Mouse (Mus musculus) small intestine, adult 2 months (tissue): ENCODE data around the gene C5ar1. TPM values are rescaled to one million over a fixed set of nuclear protein-coding genes. Genes with fewer than 3 reads are reported as not detected.

ENCODE experiments used
- H3K27ac ChIP-seq: fragments of 200-500 bp; 2 replicates; pipeline ENCODE4 v1.5.1; 2012; ENCODE audit warnings: low read depth, low read length, control low read depth, inconsistent platforms; ENCODE audit not compliant: insufficient read depth
- H3K27me3 ChIP-seq: fragments of 200-500 bp; 2 replicates; pipeline ENCODE4 v1.6.1; 2012; ENCODE audit warnings: mild to moderate bottlenecking, moderate library complexity, low read length, inconsistent platforms; ENCODE audit not compliant: control insufficient read depth, insufficient read depth
- H3K36me3 ChIP-seq: fragments of 200-500 bp; 2 replicates; pipeline ENCODE4 v1.6.1; 2012; ENCODE audit warnings: mild to moderate bottlenecking, low read length, control low read depth, inconsistent platforms; ENCODE audit not compliant: control insufficient read depth, insufficient read depth
- H3K4me1 ChIP-seq: fragments of 200-500 bp; 2 replicates; pipeline ENCODE4 v1.6.1; 2012; ENCODE audit warnings: low read length, inconsistent platforms, mixed read lengths; ENCODE audit not compliant: control insufficient read depth, insufficient read depth, insufficient read length
- H3K4me3 ChIP-seq: fragments of 200-500 bp; 2 replicates; pipeline ENCODE4 v1.5.1; 2012; ENCODE audit warnings: low read depth, mild to moderate bottlenecking, control low read depth, inconsistent platforms, low read length, moderate library complexity
- CTCF ChIP-seq: fragments of 200-500 bp; IDR thresholded peaks from 2 replicates; pipeline ENCODE4 v1.5.1; 2012; ENCODE audit warnings: low read depth, mild to moderate bottlenecking, control low read depth, inconsistent platforms, low read length, moderate library complexity, mixed read lengths; ENCODE audit not compliant: insufficient replicate concordance, insufficient read length; ENCODE audit errors: extremely low read depth
- POLR2A ChIP-seq: fragments of 200-500 bp; IDR thresholded peaks from 2 replicates; pipeline ENCODE4 v1.6.1; 2012; ENCODE audit warnings: low read depth, mild to moderate bottlenecking, control low read depth, inconsistent platforms, low read length, moderate library complexity
- WGBS: fragments of 180-500 bp; shearing (Covaris S2); methylation state at CpG from one replicate; pipeline ENCODE4 v1.1.7; 2018; 5-methylcytosine and 5-hydroxymethylcytosine counted together
- polyA plus RNA-seq: library from polyadenylated mRNA; depleted of rRNA; stranded (reverse); fragments of >200 nt; gene quantifications from 2 replicates; pipeline ENCODE4 v1.2.3, GENCODE M21; 2012

The C5ar1 gene
- polyA plus RNA-seq, 1 experiment, result 5.7 TPM

- WGBS, result 50% methylated on average over 5 of the region's 5 CpGs
- TF ChIP-seq CTCF (no peak), POLR2A (no peak)
- H3K4me3 ChIP-seq, result no peak within 1 kb of the TSS
Observed at GRCm38 (mm10) chr7:16244067-16244466, 15.3 kb downstream of the C5ar1 start, which contains the start of gene C5ar2. Gene C5ar2, minus strand, starts transcription at chr7:16244154.

DNA sequence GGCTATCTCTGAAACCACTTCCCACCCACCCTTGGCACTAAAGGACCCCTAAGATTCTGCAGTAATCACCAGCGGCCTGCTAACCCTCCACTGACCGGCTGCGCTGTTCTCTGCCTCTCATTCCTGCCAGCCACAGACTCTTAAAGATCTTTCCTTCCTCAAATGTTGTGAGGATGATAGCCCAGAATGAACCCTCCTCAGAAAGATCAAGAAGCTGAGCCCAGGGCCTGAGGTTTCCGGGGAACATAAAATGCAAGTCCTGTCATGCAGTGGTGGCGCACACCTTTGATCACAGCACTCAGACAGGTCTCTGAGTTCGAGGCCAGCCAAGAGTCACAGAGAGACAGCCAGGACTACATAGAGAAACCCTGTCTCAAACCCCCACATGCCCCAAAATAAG is 17.1 kb downstream of the C5ar1 start:
- Histone ChIP-seq H3K27me3 (no peaks in the 10 kb centered on the region), H3K36me3 (no peaks in the 10 kb centered on the region), H3K4me3 (no peak overlapping the region), H3K4me1 (peaks cover 2% of the 10 kb centered on the region; the same call in 1 of the 2 replicates), H3K27ac (no peak overlapping the region)
- 82% methylated on average over 6 of the region's 6 CpGs for WGBS
- TF ChIP-seq POLR2A (no peak), CTCF (no peak)

More at GRCm38 (mm10) chr7:16244067-16244466, 15.3 kb downstream of the C5ar1 start, which contains the start of gene C5ar2:
- H3K4me1 ChIP-seq, result peaks cover 2% of the 10 kb centered on the region; the same call in 1 of the 2 replicates
- no peaks in the 10 kb centered on the region for H3K36me3 ChIP-seq
- H3K27ac ChIP-seq, result peak within 1 kb of the TSS; percentile 40
- H3K27me3 ChIP-seq, result no peaks in the 10 kb centered on the region

- Histone ChIP-seq H3K27ac (peak overlapping the region; percentile 31; the same call in 1 of the 2 replicates), H3K4me3 (no peak overlapping the region)
- WGBS, result 44% methylated on average over 11 of the region's 11 CpGs
Observed at GRCm38 (mm10) chr7:16241787-16242186, 17.6 kb downstream of the C5ar1 start.

GRCm38 (mm10) chr7:16240978-16241303 is 18.4 kb downstream of the C5ar1 start:
- no peak overlapping the region for H3K27ac ChIP-seq
- no peaks in the 10 kb centered on the region for H3K27me3 ChIP-seq
- no peak for TF ChIP-seq CTCF
- no peak for TF ChIP-seq POLR2A
- no peaks in the 10 kb centered on the region for H3K36me3 ChIP-seq
- WGBS, result 96% methylated on average over 1 of the region's 1 CpGs
- H3K4me1 ChIP-seq, result peaks cover 2% of the 10 kb centered on the region; the same call in 1 of the 2 replicates
- no peak overlapping the region for H3K4me3 ChIP-seq

More at GRCm38 (mm10) chr7:16241787-16242186, 17.6 kb downstream of the C5ar1 start:
- Histone ChIP-seq H3K36me3 (no peaks in the 10 kb centered on the region), H3K4me1 (peaks cover 2% of the 10 kb centered on the region; the same call in 1 of the 2 replicates), H3K27me3 (no peaks in the 10 kb centered on the region)
- TF ChIP-seq POLR2A (no peak), CTCF (no peak)

DNA sequence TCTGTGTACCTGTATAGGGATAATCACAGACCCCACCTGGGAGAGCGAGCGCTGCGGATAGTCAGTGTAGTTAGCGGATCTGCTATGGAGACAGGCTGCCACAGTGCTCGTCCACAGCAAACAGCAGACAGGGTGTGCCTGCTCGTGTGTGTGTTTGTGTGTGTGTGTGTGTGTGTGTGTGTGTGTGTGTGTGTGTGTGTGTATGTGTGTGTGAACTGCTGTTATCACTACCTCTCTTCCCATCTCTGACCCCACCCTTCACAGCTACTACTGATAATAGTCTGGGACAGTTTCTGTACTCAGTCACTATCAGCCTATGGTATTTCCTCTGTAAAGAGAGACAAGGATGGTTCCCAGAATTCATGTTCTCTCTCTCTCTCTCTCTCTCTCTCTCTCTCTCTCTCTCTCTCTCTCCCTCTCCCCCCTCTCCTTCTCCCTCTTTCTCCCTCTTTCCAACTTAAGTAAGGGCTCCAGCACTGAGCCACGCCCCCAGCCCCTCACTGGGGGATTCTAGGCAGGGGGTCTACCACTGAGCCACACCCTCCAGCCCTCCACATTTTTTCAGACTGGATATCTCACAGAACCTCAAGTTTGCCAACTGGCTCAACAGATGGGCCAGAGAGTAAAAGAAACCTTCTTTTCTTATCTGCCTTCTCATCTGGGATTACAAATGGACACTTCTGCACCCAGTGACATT is 18.9 kb downstream of the C5ar1 start:
- H3K4me1 ChIP-seq, result peaks cover 2% of the 10 kb centered on the region; the same call in 1 of the 2 replicates
- no peaks in the 10 kb centered on the region for H3K27me3 ChIP-seq
- no peaks in the 10 kb centered on the region for H3K36me3 ChIP-seq
- 60% methylated on average over 7 of the region's 7 CpGs for WGBS
- no peak overlapping the region for H3K4me3 ChIP-seq
- no peak overlapping the region for H3K27ac ChIP-seq
- no peak for TF ChIP-seq CTCF
- TF ChIP-seq POLR2A, result no peak

DNA sequence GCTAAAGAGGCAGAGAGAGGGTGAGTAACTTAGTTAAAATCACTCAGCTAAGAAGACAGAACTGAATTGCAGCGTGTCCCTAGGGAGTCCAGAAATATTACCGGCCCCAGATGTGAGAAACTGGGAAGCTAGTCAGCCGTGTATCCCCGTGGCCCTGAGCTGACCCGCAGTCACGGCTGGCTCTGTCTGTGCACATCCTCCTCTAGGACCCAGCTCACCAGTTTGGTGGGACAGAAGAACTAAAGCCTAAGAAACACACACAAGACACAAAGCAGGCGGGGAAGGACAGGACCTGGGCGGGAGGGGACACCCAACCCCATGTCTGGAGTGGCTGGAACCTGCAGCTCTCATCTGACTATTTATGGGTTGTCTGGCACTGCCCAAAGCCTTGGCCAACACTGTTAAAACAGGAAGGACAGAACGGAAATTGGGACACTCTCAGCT is 19.8 kb downstream of the C5ar1 start:
- no peak overlapping the region for H3K4me3 ChIP-seq
- 56% methylated on average over 9 of the region's 9 CpGs for WGBS

DNA sequence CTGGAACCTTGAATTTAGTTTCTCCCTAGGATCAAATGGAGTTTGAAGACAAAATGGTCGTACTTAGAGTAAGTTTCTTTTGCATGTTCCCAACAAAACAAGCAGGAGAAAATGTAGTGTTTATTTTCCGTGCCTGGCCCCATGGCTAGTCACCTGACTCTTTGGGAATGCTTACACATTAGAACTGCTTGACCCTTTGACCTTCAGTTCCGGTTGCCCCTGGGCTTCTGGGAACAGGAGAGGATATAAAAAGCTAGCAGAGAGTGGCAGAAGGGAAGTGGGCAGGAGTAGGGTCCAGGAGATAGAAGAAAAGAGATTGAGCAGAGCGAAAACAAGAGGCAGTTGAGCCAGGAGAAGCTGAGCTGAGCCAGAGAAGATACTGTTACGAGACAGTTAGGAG is 29.5 kb downstream of the C5ar1 start:
- no peak for TF ChIP-seq CTCF
- Histone ChIP-seq H3K36me3 (no peaks in the 10 kb centered on the region), H3K4me1 (no peaks in the 10 kb centered on the region), H3K4me3 (no peak overlapping the region), H3K27me3 (no peaks in the 10 kb centered on the region), H3K27ac (peak overlapping the region; percentile 63)
- WGBS, result 39% methylated on average over 5 of the region's 5 CpGs

More for the DNA sequence above, 19.8 kb downstream of the C5ar1 start:
- peaks cover 2% of the 10 kb centered on the region; the same call in 1 of the 2 replicates for H3K4me1 ChIP-seq
- no peak overlapping the region for H3K27ac ChIP-seq
- no peaks in the 10 kb centered on the region for H3K36me3 ChIP-seq
- TF ChIP-seq CTCF (no peak), POLR2A (no peak)
- no peaks in the 10 kb centered on the region for H3K27me3 ChIP-seq
